Mouse (Mus musculus) fibroblast of lung, adult 2 months (primary cell): Measurements from ENCODE around the gene Spns3.
A peak's percentile ranks its signal among the peaks of the same experiment; 100 is the strongest.

Source experiments
- DNase-seq: peaks from one replicate; pipeline ENCODE4 v3.0.0-alpha.2; 2011; ENCODE audit warnings: low read depth

Gene Spns3

DNA sequence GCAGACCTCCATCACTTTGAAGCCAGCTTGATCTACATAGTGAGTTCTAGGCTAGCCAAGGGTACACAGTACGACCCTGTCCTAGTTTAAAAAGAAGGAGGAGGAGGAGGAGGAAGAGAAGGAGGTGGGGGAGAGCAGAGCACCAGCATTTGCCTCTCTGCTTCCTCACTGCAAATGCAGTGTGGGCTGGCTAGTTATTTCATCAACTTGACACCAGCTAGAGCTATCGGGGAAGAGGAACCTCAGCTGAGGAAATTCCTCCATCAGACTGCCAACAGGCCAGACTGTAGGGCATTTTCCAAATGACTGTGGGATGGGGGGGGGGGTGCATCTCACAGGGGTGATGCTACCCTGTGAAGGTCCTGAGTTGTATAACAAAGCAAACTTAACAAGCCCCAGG is 31.9 kb downstream of the Spns3 start:
- no peak for DNase-seq

DNA sequence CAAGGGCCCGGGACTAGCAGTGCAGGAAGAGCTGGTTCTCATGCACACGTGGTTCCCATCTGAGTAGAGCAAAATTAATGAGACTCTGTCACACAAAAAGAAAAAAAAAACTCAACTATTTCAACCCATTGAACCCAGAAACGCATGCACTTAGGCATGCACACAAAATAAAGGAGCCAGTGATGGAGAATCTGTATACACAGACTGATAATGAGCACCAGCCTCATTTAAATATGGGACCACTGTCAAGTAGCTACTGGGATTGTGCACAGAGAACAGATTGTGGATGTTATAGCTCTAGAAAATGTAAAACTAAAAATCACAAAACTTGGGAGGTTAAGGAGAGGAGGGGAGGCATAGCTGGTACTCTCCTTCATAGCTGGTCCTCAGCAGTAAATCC is 35.3 kb downstream of the Spns3 start:
- DNase-seq = no peak

DNA sequence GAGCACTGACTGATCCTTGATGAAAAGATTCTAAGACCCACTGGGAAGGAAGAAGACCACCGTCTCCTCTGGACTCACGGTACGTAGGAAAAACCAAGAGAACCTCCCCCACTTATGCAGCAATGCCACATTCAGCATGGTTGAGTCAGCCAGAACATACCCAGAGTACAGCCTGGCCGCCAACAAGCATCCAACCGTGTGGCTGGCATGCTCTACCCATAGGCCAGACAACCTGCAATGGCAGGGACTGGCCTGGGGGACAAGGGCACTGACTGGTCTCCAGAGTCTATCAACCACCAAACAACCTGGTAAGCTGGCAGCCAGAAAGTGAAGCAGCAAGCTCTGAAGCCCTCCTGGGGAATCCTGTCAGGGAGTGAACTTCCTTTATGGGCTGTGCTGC is 41.7 kb downstream of the Spns3 start:
- no peak for DNase-seq

DNA sequence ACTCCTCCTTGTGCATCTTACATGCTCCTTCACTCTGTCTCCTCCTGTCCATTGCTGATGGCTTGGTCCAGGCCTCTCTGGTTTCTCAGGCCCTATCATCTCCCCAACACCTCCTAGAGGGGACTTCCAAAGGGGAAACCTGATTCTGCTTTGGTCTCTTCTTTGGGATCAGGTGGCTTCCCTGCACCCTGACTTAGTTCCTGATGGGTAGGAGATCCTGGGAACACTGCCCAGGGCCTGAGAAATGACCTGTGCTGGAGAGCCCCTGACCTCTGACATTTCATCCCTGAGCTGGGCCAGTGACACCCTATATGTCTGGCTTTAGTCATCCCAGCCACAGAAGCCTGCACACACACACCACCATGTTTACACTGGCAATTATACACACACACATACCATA is 42.7 kb downstream of the Spns3 start:
- DNase-seq = no peak

DNA sequence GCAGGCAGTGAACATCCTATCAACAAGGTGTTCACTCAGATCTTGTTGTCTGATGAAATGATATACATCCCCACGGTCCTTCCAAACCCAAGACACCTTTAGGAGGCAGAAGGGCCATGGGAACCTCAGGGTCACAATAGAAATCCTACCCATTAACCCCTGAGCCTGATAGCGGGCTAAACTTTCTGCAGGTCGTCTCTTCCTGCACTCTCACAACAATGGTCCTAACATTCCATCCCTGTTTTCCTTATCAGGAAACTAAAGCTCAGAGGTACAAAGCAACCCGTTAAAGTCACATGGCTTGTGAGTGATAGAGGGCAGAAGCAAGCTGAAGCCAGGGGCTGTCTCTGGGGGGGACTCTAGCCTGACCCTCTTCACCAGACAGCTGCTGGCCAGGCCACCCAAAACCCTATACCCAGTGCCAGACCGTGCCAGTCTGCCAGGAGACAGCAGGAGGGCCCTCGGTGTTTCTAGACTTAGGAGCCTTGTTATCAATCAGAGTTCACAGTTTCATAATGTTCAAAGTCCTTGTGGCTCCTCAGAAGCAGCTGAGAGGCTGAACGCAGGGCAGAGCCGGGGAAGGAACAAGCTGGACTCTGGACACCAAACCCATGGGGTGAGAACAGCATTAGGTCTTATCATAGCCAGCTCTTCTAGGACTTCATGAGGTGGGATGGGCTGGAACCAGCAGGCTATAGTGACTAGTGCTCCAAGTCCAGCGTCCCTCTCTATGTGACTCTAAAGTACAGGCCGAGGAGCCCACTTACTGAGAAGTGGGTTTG is 46.1 kb downstream of the Spns3 start:
- DNase-seq = no peak

DNA sequence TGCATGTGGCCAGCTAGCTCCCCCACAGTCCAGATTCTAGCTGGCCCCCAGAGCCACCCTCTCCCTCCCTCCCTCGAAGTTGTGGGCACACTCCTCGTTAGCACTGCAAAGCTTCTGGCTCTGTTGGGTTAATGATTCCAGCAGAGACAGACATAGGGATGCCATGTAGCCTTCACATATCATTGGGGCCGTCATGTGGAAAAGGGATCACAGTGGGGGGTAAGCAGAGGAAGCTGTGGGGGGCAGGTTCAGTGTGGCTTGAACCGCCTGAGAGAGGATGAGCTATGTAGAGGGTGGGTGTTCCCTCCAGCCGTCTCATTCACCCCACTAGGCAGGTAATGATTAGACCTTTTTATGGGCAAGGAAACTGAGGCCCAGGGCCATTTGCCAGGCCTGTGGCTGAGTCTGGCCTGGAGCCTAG is 46.8 kb downstream of the Spns3 start:
- DNase-seq = no peak

DNA sequence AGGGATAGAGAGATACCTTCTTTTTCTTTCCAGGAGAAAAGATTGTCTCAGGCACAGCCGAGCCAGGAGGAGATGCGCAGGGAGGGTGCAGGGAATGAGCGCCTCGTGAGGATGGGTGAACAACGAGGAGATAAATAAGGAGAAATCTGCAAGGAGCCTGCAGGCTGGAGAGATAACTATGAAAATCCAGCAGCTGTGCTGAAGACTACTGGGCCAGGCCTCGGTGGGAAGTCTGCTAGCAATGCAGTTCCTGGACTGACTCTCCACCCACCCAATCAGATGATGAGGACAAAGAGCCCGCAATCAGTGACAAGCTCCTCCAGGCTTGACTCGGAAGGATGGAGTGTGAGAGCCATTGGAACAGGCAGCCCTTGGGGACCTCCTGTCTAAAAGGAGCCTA is 48.1 kb downstream of the Spns3 start:
- DNase-seq = no peak

DNA sequence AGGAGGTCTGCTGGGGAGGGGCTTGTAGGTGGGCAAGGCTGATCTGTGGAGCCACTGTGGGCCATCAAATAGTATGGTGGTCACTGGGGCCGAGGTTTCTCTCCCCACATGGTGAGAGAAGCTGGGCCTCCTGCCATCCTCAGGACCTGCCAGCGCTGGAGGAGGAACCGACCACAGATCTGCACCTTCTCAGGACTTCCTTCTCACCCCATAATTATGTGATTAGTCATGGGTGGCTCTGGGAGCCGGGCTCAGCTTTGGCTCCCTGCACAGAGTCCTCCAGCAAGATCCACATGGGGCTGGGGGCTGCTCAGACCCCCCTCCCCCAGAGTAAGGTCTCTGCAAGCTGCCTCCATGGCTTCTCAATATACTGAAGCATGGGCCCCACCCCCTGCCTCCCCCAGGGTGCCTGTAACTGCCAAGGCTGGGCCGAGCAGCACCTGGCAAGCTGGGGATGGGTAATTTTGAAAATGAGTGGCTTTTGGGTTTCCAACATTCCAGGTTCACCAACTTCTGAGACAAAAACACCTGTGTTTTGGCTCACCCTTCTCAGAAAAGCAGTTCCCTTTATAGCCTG is 48.8 kb downstream of the Spns3 start:
- peak; percentile 73 for DNase-seq

DNA sequence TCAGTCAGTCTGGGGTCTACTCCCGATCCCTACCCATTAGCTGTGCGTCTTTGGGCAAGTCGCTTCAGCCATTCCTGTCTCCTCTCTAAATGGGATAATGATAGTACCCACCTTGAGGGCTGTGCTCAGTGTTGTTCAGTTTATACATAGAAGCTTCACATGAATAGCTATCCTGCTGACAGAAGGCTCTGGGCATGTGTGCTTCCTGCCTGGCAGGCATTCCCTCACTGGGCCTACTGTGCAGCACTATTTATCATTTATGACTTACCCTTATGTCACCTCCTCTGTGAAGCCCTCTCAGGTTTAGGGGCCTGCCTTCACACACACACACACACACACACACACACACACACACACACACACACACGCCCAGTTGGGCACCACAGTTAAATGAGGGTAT is 50.2 kb downstream of the Spns3 start:
- DNase-seq = no peak

DNA sequence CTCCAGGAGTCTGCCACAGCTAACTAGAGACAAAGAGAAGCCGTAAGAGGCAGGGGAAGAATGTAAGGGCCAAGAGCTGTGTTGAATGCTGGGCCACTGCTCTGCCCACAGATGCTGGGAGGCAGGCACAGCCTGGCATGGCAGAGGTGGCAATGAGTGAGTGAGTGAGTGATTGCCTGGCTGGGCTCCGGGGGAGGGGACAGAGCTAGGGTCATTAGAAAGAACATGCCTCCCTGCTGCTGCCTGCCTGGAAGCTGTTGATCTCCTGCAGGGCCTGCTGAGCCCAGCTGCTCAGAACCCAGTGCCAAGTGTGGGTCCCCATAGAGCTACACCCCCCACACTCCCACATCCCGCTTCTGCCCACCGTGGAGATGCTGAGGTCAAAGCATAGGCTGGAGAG is 52.9 kb downstream of the Spns3 start:
- DNase-seq = no peak

DNA sequence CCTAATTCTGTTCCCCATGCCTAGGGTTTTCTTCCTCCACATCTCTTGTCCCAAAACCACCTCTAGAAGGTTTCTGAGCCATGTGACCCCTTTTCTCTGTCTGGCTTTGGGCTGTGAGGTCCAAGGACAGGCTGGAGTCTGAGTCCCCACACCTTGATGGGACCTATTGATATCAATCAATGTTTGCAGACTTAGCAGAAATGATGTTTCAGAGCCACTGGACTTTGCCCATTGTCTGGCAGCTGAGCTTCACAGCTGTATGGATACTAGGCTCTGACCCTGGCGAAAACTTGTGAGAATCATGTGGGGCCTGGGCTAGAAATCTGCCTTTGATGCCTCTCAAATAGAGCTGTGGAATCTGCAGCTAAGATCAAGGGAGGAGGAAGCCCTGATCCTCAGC is 53.5 kb downstream of the Spns3 start:
- DNase-seq = no peak

DNA sequence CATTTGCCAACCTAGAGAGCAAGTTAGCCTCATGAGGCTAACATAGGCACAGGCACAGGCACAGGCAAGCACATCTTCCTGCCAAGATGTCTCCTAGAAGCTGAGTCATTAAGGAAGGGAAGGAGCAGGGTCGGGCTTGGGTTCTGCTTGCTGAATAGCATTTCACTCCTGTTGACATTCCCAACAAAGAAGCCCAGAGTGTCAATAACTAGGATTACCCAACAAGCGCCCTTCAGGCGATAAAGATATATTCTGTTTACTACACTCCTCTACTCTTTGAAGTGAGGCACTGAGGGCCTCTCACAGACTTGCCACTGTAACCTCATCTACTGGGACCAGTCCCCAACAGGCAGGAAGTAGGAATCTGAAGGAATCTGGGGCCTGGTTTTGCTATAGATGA is 54.2 kb downstream of the Spns3 start:
- no peak for DNase-seq

DNA sequence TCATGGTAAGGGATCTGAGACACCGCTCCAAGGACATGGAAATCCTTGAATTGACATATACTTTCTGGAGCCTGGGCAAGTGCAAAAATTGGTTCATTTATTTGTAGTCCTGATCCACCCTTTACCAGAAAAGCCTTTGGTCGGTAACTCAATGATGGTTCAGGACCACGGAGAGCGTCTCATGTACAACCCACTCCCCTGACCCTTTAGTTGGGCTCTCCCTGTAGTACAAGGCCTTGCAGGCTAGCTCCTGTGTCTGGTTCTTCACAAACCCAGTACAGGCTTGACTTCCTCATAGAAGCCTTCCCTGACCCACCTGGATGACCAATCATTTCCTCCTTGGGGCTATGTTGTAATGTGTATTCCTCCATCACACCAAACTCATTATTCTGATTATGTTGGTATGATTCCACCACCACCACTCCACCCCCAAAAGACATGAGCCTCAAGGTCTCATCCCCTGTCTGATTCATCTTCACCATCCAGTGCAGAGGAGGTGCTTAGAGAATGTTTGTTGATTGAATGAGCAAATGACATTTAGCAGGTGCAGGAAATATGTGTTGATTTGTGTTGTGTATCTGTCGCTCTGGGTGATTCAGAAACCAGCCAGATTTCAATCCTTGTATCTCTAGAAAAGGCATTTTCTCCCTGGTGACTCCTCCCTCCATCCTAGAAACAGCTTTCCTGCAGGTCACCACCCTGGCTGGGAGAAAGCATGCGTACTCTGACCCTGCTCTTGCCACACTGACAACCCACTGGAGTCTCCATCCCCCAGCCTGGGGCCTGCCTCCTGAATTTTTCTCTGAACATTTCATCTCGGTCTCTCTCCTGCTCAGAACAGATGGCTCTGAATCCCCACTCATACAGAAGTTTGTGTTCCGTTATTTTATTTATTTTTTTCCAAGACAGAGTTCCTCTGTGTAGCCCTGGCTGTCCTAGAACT is 56.0 kb downstream of the Spns3 start:
- no peak for DNase-seq

DNA sequence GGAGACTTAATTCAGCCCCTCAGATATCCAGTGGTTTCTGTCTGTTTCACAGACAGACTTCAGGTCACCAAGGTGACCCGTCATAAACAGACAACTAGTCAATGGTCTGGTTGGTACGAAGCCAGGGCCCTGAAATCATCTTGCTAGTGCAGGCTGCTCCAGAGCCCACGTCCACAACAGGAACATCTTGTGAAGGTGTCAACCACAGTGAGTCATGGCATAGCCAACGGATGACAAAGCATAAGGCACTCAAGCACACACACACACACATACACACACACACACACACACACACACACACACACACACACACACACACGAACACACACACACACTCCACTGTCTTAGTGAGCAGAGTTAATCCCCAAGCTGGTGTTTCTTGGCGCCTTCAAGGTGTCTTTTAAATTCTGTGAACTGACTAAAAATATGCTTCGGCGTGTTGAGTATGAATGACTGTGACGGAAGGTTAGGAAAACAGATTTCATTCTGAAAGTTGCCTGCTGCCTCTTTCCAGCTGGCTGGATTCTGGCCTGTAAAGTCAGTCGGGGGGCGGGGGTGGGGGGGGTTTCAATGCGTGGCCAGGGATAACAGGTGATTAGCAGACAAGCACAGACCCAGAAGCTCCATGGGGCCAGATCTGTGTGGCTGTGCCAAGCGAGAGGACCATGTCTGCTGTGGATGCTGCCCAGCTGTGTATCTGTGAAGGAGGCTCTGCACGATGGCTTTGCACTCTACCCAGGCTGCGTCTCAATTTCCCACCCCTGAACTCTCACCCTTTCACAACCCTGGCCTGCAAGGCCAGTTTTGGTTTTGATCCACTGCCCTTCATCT is 59.0 kb downstream of the Spns3 start:
- no peak for DNase-seq

DNA sequence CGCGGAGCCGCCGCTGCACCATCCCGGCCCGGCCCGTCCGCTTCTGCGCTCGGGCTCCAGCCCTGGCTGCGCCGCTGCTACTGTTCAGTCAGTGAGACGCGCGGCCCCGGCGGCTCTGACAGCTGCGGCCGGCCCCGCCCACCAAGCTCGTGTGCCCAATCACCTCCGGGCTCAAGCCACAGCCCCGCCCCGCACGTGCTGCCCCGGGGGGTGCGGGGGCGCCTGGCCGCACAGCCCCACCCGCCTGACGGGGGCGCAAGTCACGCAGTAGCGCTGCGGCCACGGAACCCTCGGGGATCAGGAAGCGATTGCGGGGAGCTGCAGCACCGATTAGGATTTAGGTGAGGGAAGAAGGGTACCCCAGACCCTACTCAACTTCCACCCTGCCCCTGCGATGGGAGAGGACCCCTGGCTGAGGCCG is 60.4 kb downstream of the Spns3 start, which contains the start of gene Spns2:
Gene Spns2, minus strand, starts transcription at position 24 of the 421 bp plus-strand sequence.
- DNase-seq = no peak

DNA sequence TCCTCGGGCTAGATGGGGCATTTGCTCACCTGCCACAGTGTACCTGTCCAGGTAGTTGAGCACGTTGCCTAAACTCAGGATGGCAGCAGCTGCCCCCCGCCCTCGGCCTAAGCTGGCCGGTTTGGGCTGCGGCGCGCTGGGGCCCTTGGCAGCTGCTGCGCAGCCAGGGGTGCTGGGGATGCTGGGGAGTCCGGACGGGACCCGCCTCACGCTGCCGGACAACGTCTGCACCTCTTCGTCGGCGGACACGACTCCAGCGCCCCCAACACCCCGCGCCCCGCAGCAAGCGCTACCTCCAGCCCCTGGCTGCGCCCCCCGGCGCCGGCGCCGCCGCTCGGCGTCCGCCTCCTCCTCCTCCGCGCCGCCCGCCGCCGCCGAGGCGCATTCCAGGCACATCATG is 60.9 kb downstream of the Spns3 start:
- no peak for DNase-seq

DNA sequence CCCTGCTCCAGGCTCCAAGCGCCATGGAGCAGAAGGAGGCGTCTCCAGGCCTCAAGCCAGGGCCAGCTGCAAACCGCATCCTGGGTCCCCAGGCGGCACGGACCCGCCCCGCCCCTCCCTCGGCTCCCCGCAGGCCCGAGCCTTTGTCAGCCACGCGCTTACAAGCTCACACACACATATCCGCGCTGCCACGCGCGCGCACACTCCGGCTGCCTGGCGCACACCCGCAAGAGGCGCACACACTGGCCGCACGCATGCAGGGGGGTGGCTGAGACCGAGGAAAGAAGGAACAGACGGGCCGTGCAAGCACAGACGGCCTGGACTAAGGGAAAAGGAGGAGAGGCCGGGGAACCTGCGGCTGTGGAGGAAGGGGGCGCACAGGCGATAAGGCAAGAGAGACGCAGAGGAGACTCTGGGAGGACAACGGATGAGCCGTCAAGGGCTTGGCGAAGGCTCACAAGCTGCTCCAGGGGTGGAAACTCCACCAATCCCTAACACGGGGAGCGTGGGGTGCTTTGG is 61.5 kb downstream of the Spns3 start:
- no peak for DNase-seq

DNA sequence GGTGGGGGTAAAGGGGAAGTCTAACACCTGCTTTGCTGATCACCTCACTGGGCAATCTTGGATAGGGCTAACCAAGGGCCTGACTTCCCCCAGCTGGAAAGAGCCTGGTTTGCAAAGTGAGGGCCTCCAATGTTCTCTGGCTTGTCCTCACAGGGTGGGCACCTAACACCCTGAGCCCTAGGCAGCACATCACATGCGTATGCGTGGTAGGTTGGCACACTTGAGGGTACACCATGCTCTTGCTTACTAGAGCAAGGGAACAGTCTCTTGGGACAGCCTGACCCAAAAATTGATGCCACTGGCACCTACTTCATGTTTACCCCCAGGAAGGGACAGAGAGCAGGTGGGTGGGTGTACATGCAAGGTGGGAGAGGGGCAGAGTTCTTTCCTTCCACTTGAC is 62.6 kb downstream of the Spns3 start:
- DNase-seq = no peak

DNA sequence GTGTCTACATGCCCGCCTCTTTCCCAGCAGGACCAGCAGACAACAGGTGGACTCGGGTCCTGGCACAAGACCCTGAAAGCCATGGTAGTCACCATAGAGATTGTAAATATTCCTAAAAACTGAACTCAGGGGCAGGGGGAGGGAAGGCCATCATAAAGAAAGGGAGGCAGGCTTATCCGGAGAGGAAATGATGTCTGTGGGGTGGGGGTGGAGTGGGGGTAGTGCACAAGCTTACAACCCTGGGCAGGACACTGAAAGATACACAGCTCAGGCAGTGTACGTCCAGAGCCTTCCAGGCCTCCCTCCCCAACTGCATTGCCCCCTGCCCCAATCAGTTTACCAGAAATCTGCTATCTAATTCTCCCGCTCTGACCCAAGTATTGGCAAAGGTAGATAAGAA is 63.1 kb downstream of the Spns3 start:
- no peak for DNase-seq

DNA sequence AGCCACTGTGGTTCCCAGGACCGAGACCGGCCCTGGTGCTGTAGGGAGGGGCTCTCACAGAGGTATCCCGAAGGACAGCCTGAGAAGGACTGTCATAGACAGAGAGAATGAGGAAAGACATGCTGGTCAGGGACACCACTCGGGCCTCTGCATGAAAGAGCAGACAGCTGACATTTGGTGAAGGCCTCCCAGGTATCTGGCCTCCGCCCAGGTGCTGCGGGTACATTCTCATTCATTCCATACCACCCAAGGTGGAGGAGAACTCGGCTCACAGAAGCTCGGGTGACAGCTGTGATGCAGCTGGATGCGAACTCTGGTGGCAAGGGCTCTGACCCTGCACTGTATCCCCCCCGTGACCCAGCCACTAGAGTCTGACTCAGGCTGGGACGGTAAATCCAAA is 64.3 kb downstream of the Spns3 start:
- DNase-seq = no peak

DNA sequence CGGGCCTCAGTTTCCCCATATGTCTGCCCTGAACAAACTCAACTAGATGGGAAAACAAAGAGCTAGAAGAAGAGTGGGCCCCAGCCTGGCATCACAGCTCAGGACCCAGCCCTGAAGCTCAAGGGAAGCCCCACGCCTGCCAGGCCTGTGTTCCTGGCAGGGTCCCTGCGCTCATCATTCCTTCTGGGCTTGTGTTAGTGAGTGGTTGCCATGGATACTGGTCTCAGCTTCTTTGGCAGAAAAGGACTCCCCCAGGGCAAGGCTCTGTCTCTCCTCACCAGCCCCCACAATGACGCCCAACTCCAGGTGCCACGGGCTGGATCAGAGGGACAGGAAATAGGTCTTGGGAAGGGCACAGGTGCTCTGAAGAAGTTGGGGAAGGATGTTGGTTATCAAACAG is 65.1 kb downstream of the Spns3 start:
- no peak for DNase-seq

DNA sequence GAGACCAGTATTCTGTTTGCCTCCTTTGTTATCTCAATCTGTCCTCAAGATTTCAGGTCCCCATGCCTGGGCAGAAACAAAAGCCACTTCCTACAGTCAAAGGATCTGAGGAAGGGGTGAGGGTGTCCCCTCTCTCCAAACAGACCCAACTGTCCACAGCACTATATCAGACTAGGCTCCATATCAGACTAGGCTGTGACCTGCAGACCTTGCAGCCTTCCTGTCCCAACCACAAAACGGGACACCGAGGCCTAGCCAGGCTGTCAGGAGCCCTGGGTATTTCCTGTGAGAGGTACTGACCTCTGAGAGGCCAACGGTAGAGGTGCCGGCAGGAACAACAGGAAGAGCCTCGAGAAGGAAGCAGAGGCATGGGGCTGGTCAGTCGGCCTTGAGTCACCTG is 65.8 kb downstream of the Spns3 start:
- no peak for DNase-seq
